Mouse (Mus musculus): Measurements from ENCODE around the gene Gm20388. TPM values are rescaled to one million over a fixed set of nuclear protein-coding genes. Genes with fewer than 3 reads are reported as not detected.

The Gm20388 gene
- polyA plus RNA-seq, 1 experiment from 2014 or later = 1.7 TPM

DNA sequence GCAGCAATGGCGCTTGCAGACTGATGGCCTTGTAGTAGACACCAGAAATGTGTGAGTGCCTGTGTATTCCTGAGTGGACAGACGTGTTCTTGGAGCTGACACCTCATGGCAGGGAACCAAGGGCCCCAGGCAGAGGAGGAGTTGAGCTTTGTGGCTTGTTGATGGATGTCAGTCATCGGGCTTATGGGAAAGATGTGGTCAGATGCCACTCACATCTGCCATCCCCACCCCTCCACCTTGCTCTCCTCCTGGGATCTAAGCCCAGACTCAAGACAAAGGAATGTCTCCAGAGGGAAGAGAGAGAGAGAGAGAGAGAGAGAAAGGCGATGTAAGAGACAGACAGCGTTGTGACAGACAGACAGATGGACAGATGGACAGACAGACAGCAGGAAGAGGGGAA is 1378.7 kb downstream of the Gm20388 start:
- 73% methylated on average over 5 of the region's 5 CpGs for WGBS
- no peaks in the 10 kb centered on the region for H3K9me3 ChIP-seq
- H3K4me1 ChIP-seq (replicated peaks) = peaks cover 72% of the 10 kb centered on the region
- no peaks in the 10 kb centered on the region for H3K36me3 ChIP-seq
- no peak overlapping the region for H3K4me3 ChIP-seq
- DNase-seq (ENCODE audit: low spot score) = no peak
- peaks cover 12% of the 10 kb centered on the region; the same call in 1 of the 2 replicates for H3K27me3 ChIP-seq (ENCODE audit: insufficient read depth, poor library complexity, severe bottlenecking)
- H3K27ac ChIP-seq = peak overlapping the region; percentile 19; the same call in 1 of the 2 replicates

DNA sequence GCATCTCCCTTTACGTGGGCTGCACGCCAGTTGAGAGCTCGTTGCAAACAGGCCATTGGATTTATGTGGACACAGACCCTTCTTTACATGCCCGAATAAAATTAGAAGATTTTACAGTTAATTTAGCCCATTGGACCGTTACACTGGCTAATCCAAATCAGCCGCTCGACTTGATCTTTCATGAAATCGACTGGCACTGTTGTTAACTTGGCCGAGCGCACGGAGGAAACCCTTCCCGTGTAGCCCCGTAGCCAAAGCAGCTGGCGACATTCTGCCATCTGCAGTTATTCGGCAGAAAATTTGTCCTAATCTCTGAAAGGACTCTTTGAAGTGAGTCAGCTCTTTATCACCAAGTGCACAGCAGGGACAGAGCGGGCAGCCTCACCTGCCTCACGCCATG is 1379.9 kb downstream of the Gm20388 start:
- 93% methylated on average over 17 of the region's 17 CpGs for WGBS

GRCm38 (mm10) chr8:121293418-121293817 is 1382.8 kb downstream of the Gm20388 start:
- DNase-seq (ENCODE audit: low spot score) = no peak
- H3K4me3 ChIP-seq = no peak overlapping the region
- peak overlapping the region; percentile 84 for H3K27ac ChIP-seq
- H3K9me3 ChIP-seq = no peaks in the 10 kb centered on the region
- peaks cover 71% of the 10 kb centered on the region for H3K4me1 ChIP-seq (replicated peaks)
- H3K36me3 ChIP-seq = no peaks in the 10 kb centered on the region
- H3K27me3 ChIP-seq (ENCODE audit: insufficient read depth, poor library complexity, severe bottlenecking) = peaks cover 21% of the 10 kb centered on the region
- 79% methylated on average over 10 of the region's 10 CpGs for WGBS

More for the DNA sequence above, 1379.9 kb downstream of the Gm20388 start:
- Histone ChIP-seq H3K27me3 (ENCODE audit: insufficient read depth, poor library complexity, severe bottlenecking) (peaks cover 12% of the 10 kb centered on the region; the same call in 1 of the 2 replicates), H3K27ac (0 out of 2 replicates have a peak overlapping the region, but pooled peaks have one; percentile 23), H3K4me1 (replicated peaks) (peaks cover 79% of the 10 kb centered on the region), H3K4me3 (no peak overlapping the region), H3K36me3 (no peaks in the 10 kb centered on the region), H3K9me3 (no peaks in the 10 kb centered on the region)
- no peak for DNase-seq (ENCODE audit: low spot score)

DNA sequence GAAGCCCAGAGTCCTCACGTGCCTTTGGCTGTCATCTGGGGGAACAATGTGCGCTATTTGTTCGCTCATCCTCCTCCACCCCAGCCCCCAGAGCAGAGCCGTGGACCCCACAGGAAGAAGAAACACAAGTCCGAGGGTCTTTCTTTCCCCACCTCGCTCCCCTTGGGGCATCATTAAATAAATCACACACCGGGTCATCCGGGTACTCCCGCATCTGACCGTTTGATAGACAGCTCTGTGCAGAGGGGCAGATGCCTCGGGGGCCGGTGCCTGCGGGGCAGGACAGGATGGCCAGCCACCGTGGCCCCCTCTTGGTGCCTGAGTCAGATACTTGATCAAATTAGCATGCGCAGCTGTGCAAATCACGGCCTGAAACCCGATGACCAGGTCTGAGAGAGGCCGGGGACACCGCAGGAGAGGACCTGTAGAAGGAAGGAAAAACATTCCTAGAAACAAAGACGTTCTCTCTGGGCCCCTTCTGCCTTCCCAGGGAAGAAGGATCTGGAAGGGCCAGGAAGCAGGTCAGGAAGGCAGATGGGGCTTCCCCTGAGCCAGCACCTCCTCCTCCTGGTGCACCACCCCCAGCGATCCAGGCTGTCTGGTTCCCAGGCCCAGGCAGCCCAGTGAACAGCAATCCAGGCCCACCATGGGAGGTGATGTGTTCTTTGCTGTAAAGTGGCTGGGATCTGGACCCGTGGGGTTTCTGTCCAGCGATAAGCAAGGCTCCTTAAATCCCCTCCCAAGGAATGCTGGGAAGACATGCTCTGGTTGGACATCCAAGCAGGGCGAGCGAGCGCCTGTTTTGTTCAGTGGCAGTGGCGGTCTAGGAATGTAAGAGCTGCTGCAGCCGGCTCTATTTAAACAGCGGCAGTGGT is 1383.8 kb downstream of the Gm20388 start:
- DNase-seq (ENCODE audit: low spot score) = peak; percentile 81
- peak overlapping the region; percentile 84 for H3K27ac ChIP-seq
- H3K4me1 ChIP-seq (replicated peaks) = peaks cover 61% of the 10 kb centered on the region
- H3K36me3 ChIP-seq = no peaks in the 10 kb centered on the region
- no peaks in the 10 kb centered on the region for H3K9me3 ChIP-seq
- WGBS = 24% methylated on average over 29 of the region's 29 CpGs
- H3K27me3 ChIP-seq (ENCODE audit: insufficient read depth, poor library complexity, severe bottlenecking) = peaks cover 25% of the 10 kb centered on the region
- H3K4me3 ChIP-seq = peak overlapping the region; percentile 14; the same call in 1 of the 2 replicates

GRCm38 (mm10) chr8:121296082-121296481 is 1385.4 kb downstream of the Gm20388 start:
- no peak for DNase-seq (ENCODE audit: low spot score)
- no peaks in the 10 kb centered on the region for H3K36me3 ChIP-seq
- H3K4me3 ChIP-seq = no peak overlapping the region
- WGBS = 77% methylated on average over 7 of the region's 7 CpGs
- peaks cover 33% of the 10 kb centered on the region for H3K27me3 ChIP-seq (ENCODE audit: insufficient read depth, poor library complexity, severe bottlenecking)
- peak overlapping the region; percentile 46 for H3K27ac ChIP-seq
- H3K4me1 ChIP-seq (replicated peaks) = peaks cover 63% of the 10 kb centered on the region
- H3K9me3 ChIP-seq = no peaks in the 10 kb centered on the region

GRCm38 (mm10) chr8:121296597-121296996 is 1386.0 kb downstream of the Gm20388 start:
- DNase-seq (ENCODE audit: low spot score) = peak; percentile 39
- Histone ChIP-seq H3K9me3 (no peaks in the 10 kb centered on the region), H3K36me3 (no peaks in the 10 kb centered on the region), H3K27ac (peak overlapping the region; percentile 46), H3K4me1 (replicated peaks) (peaks cover 65% of the 10 kb centered on the region), H3K4me3 (no peak overlapping the region), H3K27me3 (ENCODE audit: insufficient read depth, poor library complexity, severe bottlenecking) (peaks cover 33% of the 10 kb centered on the region)
- 54% methylated on average over 5 of the region's 5 CpGs for WGBS

DNA sequence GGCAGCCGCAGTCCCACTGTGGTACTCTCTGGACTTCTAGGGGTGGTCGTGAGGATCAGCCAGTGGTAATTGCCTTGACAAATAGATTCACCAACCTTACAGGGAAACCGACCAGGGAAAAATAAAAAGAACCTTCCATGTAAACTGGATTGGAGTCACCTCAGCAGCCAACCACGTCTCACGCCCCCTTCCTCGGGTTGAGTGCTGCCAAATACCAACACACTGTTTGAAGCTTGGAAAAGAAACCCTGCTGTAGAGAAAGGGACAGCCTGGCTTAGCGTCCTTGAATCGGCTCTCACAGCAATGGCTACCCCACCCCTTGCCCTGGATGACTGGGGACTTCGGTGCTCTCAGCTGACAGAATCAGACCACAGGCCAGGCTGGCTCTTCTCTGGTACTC is 1386.7 kb downstream of the Gm20388 start:
- peaks cover 72% of the 10 kb centered on the region for H3K4me1 ChIP-seq (replicated peaks)
- H3K4me3 ChIP-seq = no peak overlapping the region
- peaks cover 33% of the 10 kb centered on the region for H3K27me3 ChIP-seq (ENCODE audit: insufficient read depth, poor library complexity, severe bottlenecking)
- WGBS = 72% methylated on average over 9 of the region's 9 CpGs
- no peaks in the 10 kb centered on the region for H3K9me3 ChIP-seq
- H3K27ac ChIP-seq = peak overlapping the region; percentile 46
- no peak for DNase-seq (ENCODE audit: low spot score)
- H3K36me3 ChIP-seq = no peaks in the 10 kb centered on the region

- H3K9me3 ChIP-seq = no peaks in the 10 kb centered on the region
- 55% methylated on average over 4 of the region's 4 CpGs for WGBS
- H3K27ac ChIP-seq = 0 out of 2 replicates have a peak overlapping the region, but pooled peaks have one; percentile 82
- no peak overlapping the region for H3K4me3 ChIP-seq
- no peaks in the 10 kb centered on the region for H3K36me3 ChIP-seq
- no peak for DNase-seq (ENCODE audit: low spot score)
- H3K27me3 ChIP-seq (ENCODE audit: insufficient read depth, poor library complexity, severe bottlenecking) = peaks cover 30% of the 10 kb centered on the region
- peaks cover 51% of the 10 kb centered on the region for H3K4me1 ChIP-seq (replicated peaks)
Measured at GRCm38 (mm10) chr8:121300066-121300465, 1389.4 kb downstream of the Gm20388 start.

- peak; percentile 72 for DNase-seq (ENCODE audit: low spot score)
- peaks cover 45% of the 10 kb centered on the region for H3K4me1 ChIP-seq (replicated peaks)
- H3K27ac ChIP-seq = peak overlapping the region; percentile 82
- WGBS = 29% methylated on average over 28 of the region's 28 CpGs
- peaks cover 34% of the 10 kb centered on the region for H3K27me3 ChIP-seq (ENCODE audit: insufficient read depth, poor library complexity, severe bottlenecking)
- H3K4me3 ChIP-seq = peak overlapping the region; percentile 40
- H3K36me3 ChIP-seq = no peaks in the 10 kb centered on the region
- H3K9me3 ChIP-seq = no peaks in the 10 kb centered on the region
Measured at GRCm38 (mm10) chr8:121300501-121301411, 1390.1 kb downstream of the Gm20388 start.

- Histone ChIP-seq H3K9me3 (no peaks in the 10 kb centered on the region), H3K36me3 (no peaks in the 10 kb centered on the region), H3K27me3 (ENCODE audit: insufficient read depth, poor library complexity, severe bottlenecking) (peaks cover 34% of the 10 kb centered on the region), H3K27ac (peak overlapping the region; percentile 82), H3K4me3 (peak overlapping the region; percentile 40), H3K4me1 (replicated peaks) (peaks cover 42% of the 10 kb centered on the region)
- DNase-seq (ENCODE audit: low spot score) = peak; percentile 61
- WGBS = 8% methylated on average over 15 of the region's 15 CpGs
Measured at GRCm38 (mm10) chr8:121301431-121301830, 1390.8 kb downstream of the Gm20388 start.

DNA sequence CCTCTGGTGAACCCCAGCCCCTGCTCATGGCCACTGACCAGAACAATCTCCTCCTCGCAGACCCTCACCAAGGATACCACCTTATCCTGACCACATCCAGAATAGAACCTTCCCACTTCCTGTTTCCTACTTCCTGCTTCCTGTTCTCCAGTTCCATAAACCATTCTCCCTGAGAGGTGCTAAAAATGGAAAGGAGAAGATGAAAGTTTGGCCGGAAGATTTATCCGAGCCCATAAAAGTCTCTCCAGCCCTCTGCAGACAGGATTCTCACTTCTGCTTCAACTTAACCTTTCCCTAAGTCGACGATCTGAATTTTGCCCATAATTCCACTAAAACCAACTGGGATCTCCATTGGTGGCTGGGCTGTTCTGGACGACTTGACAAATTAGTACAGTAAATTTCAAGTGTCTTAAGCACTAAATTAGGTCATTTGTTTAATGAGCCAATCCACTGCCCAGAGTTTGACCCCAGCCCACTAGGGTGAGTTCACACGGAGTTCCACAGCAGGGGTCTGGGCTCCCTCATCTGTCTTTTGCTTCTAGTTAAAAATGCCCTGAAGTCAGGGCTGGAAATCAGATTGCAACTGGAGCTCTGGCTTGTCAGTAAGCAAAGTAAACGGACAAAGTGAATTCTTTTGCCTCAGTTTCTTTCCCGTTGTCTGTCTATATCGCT is 1391.5 kb downstream of the Gm20388 start:
- Histone ChIP-seq H3K9me3 (no peaks in the 10 kb centered on the region), H3K4me3 (peak overlapping the region; percentile 40), H3K27ac (peak overlapping the region; percentile 82), H3K36me3 (no peaks in the 10 kb centered on the region), H3K27me3 (ENCODE audit: insufficient read depth, poor library complexity, severe bottlenecking) (peaks cover 33% of the 10 kb centered on the region), H3K4me1 (replicated peaks) (peaks cover 42% of the 10 kb centered on the region)
- no peak for DNase-seq (ENCODE audit: low spot score)
- 68% methylated on average over 10 of the region's 10 CpGs for WGBS

DNA sequence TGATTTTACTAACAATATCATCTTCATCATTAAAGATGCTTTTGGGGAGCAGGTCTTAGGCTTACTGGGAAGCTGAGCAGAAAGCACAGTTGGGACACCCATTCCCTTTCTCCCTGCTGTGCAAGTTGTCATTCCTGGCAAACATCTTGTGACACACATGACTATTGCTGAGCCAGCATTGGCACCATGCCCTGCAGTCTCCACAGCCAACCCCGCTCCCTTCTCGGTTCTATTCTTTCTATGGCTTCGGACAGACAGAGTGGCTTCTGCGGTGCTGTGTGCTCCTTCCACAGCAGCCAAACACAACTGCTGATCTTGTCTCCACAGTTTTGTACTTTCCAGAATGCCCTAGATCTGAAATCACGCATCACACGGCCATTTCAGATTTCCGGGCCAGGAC is 1397.1 kb downstream of the Gm20388 start:
- DNase-seq (ENCODE audit: low spot score) = no peak
- Histone ChIP-seq H3K27ac (no peak overlapping the region), H3K4me1 (replicated peaks) (peaks cover 34% of the 10 kb centered on the region), H3K4me3 (no peak overlapping the region), H3K9me3 (no peaks in the 10 kb centered on the region), H3K27me3 (ENCODE audit: insufficient read depth, poor library complexity, severe bottlenecking) (peaks cover 55% of the 10 kb centered on the region), H3K36me3 (no peaks in the 10 kb centered on the region)
- 92% methylated on average over 7 of the region's 7 CpGs for WGBS

Data from hindbrain, embryonic 10.5 days (tissue).